Mouse (Mus musculus): ENCODE results near the gene Dnase2b.
A peak's percentile ranks its signal among the peaks of the same experiment; 100 is the strongest.

Dnase2b gene

GRCm38 (mm10) chr3:146615496-146615895 is at the start of gene Dnase2b:
Gene Dnase2b, minus strand, starts transcription at chr3:146615596.
- DNase-seq (ENCODE audit: low spot score): no peak

- DNase-seq (ENCODE audit: low spot score): no peak
These were observed 46.5 kb upstream of the Dnase2b start for GRCm38 (mm10) chr3:146661907-146662306.

GRCm38 (mm10) chr3:146661001-146661400 is 45.6 kb upstream of the Dnase2b start:
- no peak for DNase-seq (ENCODE audit: low spot score)

- DNase-seq (ENCODE audit: low spot score): no peak
These were observed 43.9 kb upstream of the Dnase2b start for GRCm38 (mm10) chr3:146659321-146659720.

- peak; percentile 21 for DNase-seq (ENCODE audit: low spot score)
These were observed 42.8 kb upstream of the Dnase2b start for GRCm38 (mm10) chr3:146658061-146658639.

GRCm38 (mm10) chr3:146657433-146657832 is 42.0 kb upstream of the Dnase2b start:
- peak; percentile 13 for DNase-seq (ENCODE audit: low spot score)

GRCm38 (mm10) chr3:146655111-146655577 is 39.7 kb upstream of the Dnase2b start:
- DNase-seq (ENCODE audit: low spot score): no peak

- no peak for DNase-seq (ENCODE audit: low spot score)
These were observed 38.3 kb upstream of the Dnase2b start for GRCm38 (mm10) chr3:146653692-146654091.

GRCm38 (mm10) chr3:146652431-146652830 is 37.0 kb upstream of the Dnase2b start:
- no peak for DNase-seq (ENCODE audit: low spot score)

- DNase-seq (ENCODE audit: low spot score): no peak
These were observed 35.8 kb upstream of the Dnase2b start, which contains the start of gene 4930503B20Rik for GRCm38 (mm10) chr3:146651217-146651616. Gene 4930503B20Rik, minus strand, starts transcription at chr3:146651317.

- DNase-seq (ENCODE audit: low spot score): no peak
These were observed 35.3 kb upstream of the Dnase2b start for GRCm38 (mm10) chr3:146650716-146651115.

GRCm38 (mm10) chr3:146649311-146649894 is 34.0 kb upstream of the Dnase2b start:
- no peak for DNase-seq (ENCODE audit: low spot score)

- DNase-seq (ENCODE audit: low spot score): no peak
These were observed 26.5 kb upstream of the Dnase2b start for GRCm38 (mm10) chr3:146641818-146642427.

GRCm38 (mm10) chr3:146632506-146632905 is 17.1 kb upstream of the Dnase2b start:
- no peak for DNase-seq (ENCODE audit: low spot score)

- DNase-seq (ENCODE audit: low spot score): no peak
These were observed 13.0 kb upstream of the Dnase2b start for GRCm38 (mm10) chr3:146628227-146628982.

GRCm38 (mm10) chr3:146625766-146626165 is 10.4 kb upstream of the Dnase2b start:
- no peak for DNase-seq (ENCODE audit: low spot score)

- DNase-seq (ENCODE audit: low spot score): no peak
These were observed 6.6 kb upstream of the Dnase2b start for GRCm38 (mm10) chr3:146621966-146622365.

GRCm38 (mm10) chr3:146620555-146621249 is 5.3 kb upstream of the Dnase2b start:
- peak; percentile 84 for DNase-seq (ENCODE audit: low spot score)

- DNase-seq (ENCODE audit: low spot score): peak; percentile 39
These were observed 4.7 kb upstream of the Dnase2b start for GRCm38 (mm10) chr3:146620101-146620500.

GRCm38 (mm10) chr3:146618357-146618756 is 3.0 kb upstream of the Dnase2b start:
- DNase-seq (ENCODE audit: low spot score): no peak

- no peak for DNase-seq (ENCODE audit: low spot score)
These were observed 2.5 kb upstream of the Dnase2b start for GRCm38 (mm10) chr3:146617946-146618345.
